Mouse (Mus musculus): Measurements from ENCODE around the gene Slc25a12. TPM values are rescaled to one million over a fixed set of nuclear protein-coding genes. Genes with fewer than 3 reads are reported as not detected.
"Not testable (repeated sequence)": the region's sequence is repeated elsewhere in the genome, so short reads cannot be mapped to it uniquely, and the experiment has no call there.

Slc25a12 gene
- polyA plus RNA-seq, 1 experiment from 2014 or later, result 25.5 TPM

DNA sequence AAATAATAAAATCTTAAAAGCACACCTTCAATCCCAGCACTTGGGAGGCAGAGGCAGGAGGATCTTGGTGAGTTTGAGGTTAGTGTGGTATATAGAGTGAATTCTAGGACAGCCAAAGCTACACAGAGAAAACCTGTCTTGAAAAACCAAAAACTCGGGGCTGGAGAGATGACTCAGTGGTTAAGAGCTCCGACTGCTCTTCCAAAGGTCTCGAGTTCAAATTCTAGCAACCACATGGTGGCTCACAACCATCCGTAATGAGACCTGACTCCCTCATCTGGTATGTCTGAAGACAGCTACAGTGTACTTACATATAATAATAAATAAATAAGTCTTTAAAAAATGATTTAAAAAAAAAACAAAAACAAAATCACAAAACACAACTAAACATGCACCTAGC lies 4.7 kb upstream of the Slc25a12 start:
- H3K4me3 ChIP-seq (replicated peaks); H3K4me2 ChIP-seq; H3K36me3 ChIP-seq (replicated peaks); H3K27ac ChIP-seq (replicated peaks); H3K27me3 ChIP-seq; H3K9me3 ChIP-seq (replicated peaks); H3K9ac ChIP-seq; ATAC-seq (ENCODE audit: insufficient read depth): not testable (repeated sequence)
- H3K4me1 ChIP-seq (replicated peaks), result peaks cover 38% of the 10 kb centered on the region
- WGBS (ENCODE audit: insufficient replicate concordance), result 57% methylated on average over 4 of the region's 4 CpGs

DNA sequence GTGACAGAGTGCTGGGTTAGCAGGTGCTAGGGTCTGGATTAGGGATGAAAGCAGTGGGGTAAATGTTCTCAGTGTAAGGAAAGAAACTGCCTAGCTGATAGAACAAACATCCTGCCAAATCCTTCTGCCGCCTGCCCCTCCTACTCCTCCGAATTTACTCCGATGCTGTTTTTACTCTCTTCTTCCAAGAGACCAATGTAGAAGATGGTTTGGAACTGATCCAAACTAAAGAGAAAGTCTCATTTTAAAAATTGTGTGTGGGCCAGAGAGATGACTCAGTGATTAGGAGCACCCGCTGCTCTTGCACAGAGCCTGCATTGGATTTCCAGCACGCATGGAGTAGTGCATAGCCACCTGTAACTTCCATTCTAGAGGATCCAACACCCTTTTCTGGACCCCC lies 4.2 kb upstream of the Slc25a12 start:
- ATAC-seq (ENCODE audit: insufficient read depth), result no peak
- Histone ChIP-seq H3K27me3 (no peaks in the 10 kb centered on the region), H3K9me3 (replicated peaks) (no peaks in the 10 kb centered on the region), H3K4me2 (no peak overlapping the region), H3K27ac (replicated peaks) (no peak overlapping the region), H3K4me3 (replicated peaks) (no peak overlapping the region), H3K4me1 (replicated peaks) (peaks cover 38% of the 10 kb centered on the region), H3K36me3 (replicated peaks) (no peaks in the 10 kb centered on the region), H3K9ac (no peak overlapping the region)
- WGBS (ENCODE audit: insufficient replicate concordance), result 83% methylated on average over 5 of the region's 5 CpGs

DNA sequence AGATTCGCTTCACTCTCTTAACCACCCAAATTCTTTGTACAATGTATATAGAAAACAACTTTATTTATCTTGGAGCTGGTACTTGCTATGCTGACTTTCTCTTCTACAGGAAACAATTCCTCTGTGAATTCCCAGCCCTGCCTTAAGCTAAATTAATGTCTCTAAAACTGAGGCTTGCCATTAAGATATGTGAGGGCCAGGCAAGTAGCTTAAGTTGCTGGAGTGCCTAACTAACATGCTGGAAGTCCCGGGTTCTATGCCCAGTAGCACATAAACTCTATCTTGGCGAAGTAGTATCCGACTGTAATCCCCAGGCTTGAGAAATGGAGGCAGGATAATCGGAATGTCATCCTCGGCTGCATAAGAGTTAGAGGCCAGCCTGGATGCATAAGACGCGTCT lies 537 bp upstream of the Slc25a12 start:
- ATAC-seq (ENCODE audit: insufficient read depth), result no peak
- Histone ChIP-seq H3K27ac (replicated peaks) (peak overlapping the region; percentile 93; the same call in 1 of the 2 replicates), H3K4me1 (replicated peaks) (peaks cover 23% of the 10 kb centered on the region), H3K4me2 (peak overlapping the region; percentile 87), H3K36me3 (replicated peaks) (no peaks in the 10 kb centered on the region), H3K27me3 (no peaks in the 10 kb centered on the region), H3K9me3 (replicated peaks) (no peaks in the 10 kb centered on the region), H3K9ac (peak overlapping the region; percentile 23; the same call in 1 of the 2 replicates), H3K4me3 (replicated peaks) (peak overlapping the region; percentile 86)
- 38% methylated on average over 8 of the region's 8 CpGs for WGBS (ENCODE audit: insufficient replicate concordance)

DNA sequence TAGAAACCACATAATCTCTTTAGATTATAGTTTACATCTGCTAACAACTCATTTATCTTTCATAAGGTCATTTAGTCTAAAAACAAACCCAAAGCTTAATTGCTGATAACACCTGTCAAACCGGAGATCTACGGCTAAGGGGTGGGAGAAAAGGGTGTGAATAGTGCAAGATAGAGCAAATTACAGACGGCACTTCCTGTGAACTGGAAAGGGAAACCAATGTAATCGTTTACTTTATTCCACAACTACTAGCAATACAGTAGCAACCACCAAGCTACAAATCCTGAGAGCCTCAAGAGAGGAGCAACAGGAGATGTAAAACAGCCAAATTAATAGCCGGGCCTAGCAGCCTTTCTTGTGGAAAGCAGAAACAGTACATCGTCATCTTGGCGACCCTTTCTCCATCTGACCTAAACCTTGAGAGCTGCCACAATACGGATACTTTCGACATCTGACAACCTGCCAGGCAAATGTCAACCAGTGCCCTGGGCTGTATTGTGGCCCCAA lies 878 bp downstream of the Slc25a12 start:
- WGBS (ENCODE audit: insufficient replicate concordance), result 4% methylated on average over 9 of the region's 9 CpGs
- ATAC-seq (ENCODE audit: insufficient read depth), result no peak
- Histone ChIP-seq H3K36me3 (replicated peaks) (no peaks in the 10 kb centered on the region), H3K9ac (peak overlapping the region; percentile 77), H3K4me1 (replicated peaks) (peaks cover 23% of the 10 kb centered on the region), H3K4me2 (peak overlapping the region; percentile 87), H3K27me3 (no peaks in the 10 kb centered on the region), H3K27ac (replicated peaks) (peak overlapping the region; percentile 93), H3K9me3 (replicated peaks) (no peaks in the 10 kb centered on the region), H3K4me3 (replicated peaks) (peak overlapping the region; percentile 86)

DNA sequence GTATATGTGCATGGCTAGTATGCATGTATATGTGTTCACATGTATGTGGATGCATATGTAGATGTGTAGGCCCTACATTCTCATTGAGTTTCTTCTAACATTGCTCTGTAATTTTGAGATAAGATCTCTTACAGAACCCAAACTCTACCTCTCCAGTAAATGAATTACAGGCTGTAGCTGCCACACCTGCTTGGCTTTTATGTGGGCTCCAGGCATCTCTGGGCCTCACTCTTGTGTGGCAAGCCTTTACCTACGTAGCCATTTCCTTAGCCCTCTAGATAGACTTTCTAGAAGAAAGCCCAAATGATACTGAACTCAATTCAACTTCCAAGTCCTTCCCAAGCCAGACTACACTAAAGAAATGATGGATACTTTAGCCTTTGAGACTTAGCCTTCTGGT lies 7.4 kb downstream of the Slc25a12 start:
- Histone ChIP-seq H3K36me3 (replicated peaks) (no peaks in the 10 kb centered on the region), H3K4me1 (replicated peaks) (peaks cover 3% of the 10 kb centered on the region; the same call in 1 of the 2 replicates), H3K27ac (replicated peaks) (no peak overlapping the region), H3K9ac (no peak overlapping the region), H3K9me3 (replicated peaks) (no peaks in the 10 kb centered on the region), H3K27me3 (no peaks in the 10 kb centered on the region), H3K4me2 (no peak overlapping the region), H3K4me3 (replicated peaks) (no peak overlapping the region)
- 92% methylated on average over 1 of the region's 1 CpGs for WGBS (ENCODE audit: insufficient replicate concordance)
- no peak for ATAC-seq (ENCODE audit: insufficient read depth)

DNA sequence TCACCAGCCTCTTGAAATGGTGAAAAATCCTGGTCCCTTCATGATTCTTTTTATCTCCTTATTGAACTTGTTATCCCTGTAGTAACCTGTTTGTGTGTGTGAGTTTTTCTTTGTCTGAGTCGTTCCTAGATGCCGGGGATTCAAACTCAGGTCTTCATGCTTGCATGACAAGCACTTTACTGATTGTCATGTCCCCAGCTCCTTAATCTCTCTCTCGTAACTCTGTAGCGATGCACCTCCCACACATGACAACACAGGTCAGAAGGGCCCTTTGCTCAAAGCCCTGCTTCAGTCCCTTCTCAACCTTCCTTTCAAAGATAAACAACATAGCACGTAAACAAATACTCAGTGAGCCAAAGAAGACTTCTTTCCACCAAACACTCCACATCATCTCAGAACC lies 9.2 kb downstream of the Slc25a12 start:
- Histone ChIP-seq H3K27me3 (no peaks in the 10 kb centered on the region), H3K4me3 (replicated peaks) (no peak overlapping the region), H3K9ac (no peak overlapping the region), H3K9me3 (replicated peaks) (no peaks in the 10 kb centered on the region), H3K27ac (replicated peaks) (no peak overlapping the region), H3K36me3 (replicated peaks) (no peaks in the 10 kb centered on the region), H3K4me2 (no peak overlapping the region), H3K4me1 (replicated peaks) (peaks cover 11% of the 10 kb centered on the region; the same call in 1 of the 2 replicates)
- 77% methylated on average over 5 of the region's 5 CpGs for WGBS (ENCODE audit: insufficient replicate concordance)
- ATAC-seq (ENCODE audit: insufficient read depth), result no peak

DNA sequence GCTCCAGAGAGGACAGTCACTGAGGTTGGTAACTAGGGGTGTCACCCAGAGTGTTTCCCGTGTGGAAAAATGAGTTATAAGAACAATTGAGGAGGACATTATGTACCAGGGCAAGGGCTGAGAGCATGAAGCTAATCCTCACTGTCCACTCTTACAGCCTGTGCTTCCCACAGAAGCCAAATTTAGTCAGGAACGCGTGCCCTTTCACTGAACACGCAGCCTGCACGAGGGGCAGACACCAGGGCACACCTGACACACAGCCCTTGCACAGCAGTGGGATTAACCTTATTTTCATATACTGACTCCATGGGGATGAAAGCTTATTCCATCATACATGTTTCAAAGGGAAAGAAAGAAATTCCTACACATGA lies 13.5 kb downstream of the Slc25a12 start:
- Histone ChIP-seq H3K4me1 (replicated peaks) (peaks cover 13% of the 10 kb centered on the region; the same call in 1 of the 2 replicates), H3K27ac (replicated peaks) (no peak overlapping the region), H3K4me2 (no peak overlapping the region), H3K27me3 (no peaks in the 10 kb centered on the region), H3K4me3 (replicated peaks) (no peak overlapping the region), H3K36me3 (replicated peaks) (no peaks in the 10 kb centered on the region), H3K9ac (no peak overlapping the region), H3K9me3 (replicated peaks) (no peaks in the 10 kb centered on the region)
- WGBS (ENCODE audit: insufficient replicate concordance), result 73% methylated on average over 5 of the region's 5 CpGs
- ATAC-seq (ENCODE audit: insufficient read depth), result no peak

DNA sequence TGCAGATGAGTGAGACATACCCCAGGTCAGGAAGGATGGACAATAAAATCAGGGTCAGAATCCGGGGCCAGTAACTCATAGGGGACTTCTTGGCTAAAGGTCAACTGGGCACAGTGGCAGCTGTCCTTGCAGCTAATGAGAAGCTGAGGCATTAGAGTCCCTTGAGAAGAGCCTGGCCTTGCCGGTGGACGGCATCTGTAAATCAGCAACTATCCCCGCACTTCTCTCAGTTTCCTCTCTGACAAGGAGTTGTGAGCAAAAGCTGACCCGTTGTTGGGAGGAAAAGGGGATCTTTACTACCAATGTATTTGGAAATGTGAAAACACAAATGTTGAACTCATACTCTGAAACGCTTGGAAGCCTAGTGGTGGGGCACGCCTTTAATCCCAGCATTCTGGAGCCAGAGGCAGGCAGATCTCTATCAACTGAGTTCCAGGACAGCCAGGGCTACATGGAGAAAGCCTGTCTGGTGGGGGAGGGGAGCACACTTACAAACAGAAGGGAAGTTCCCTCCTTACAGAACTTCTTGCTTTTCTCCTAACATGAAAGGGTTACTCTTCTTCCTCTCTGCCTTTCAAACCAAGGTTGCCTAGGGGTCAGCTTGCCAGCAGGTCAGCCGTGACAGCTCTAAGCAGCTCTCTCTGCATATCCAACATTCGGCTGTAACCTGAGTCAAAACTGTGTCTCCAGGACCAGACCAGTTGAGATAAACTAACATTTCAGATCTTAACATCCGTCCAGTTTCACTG lies 14.1 kb downstream of the Slc25a12 start:
- 37% methylated on average over 10 of the region's 10 CpGs for WGBS (ENCODE audit: insufficient replicate concordance)
- no peak for ATAC-seq (ENCODE audit: insufficient read depth)
- no peaks in the 10 kb centered on the region for H3K9me3 ChIP-seq (replicated peaks)
- peaks cover 13% of the 10 kb centered on the region; the same call in 1 of the 2 replicates for H3K4me1 ChIP-seq (replicated peaks)
- H3K36me3 ChIP-seq (replicated peaks), result no peaks in the 10 kb centered on the region
- no peak overlapping the region for H3K4me3 ChIP-seq (replicated peaks)
- H3K27me3 ChIP-seq, result no peaks in the 10 kb centered on the region
- no peak overlapping the region for H3K9ac ChIP-seq
- H3K4me2 ChIP-seq, result no peak overlapping the region
- no peak overlapping the region for H3K27ac ChIP-seq (replicated peaks)

DNA sequence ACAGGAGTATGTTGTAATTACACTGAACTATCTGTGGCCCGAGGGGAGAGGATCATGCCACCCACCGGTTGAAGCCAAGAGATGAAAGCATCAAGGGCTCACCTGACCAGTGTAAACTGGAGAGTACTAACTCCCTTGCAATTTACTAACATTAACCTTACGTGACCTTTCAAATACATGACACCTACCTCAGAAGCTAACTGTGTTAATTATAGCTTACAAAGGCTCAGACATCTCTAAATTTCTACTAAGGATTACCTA lies 15.9 kb downstream of the Slc25a12 start:
- Histone ChIP-seq H3K9me3 (replicated peaks) (no peaks in the 10 kb centered on the region), H3K9ac (no peak overlapping the region), H3K27me3 (no peaks in the 10 kb centered on the region), H3K4me3 (replicated peaks) (no peak overlapping the region), H3K36me3 (replicated peaks) (no peaks in the 10 kb centered on the region), H3K4me2 (no peak overlapping the region), H3K27ac (replicated peaks) (no peak overlapping the region), H3K4me1 (replicated peaks) (peaks cover 9% of the 10 kb centered on the region; the same call in 1 of the 2 replicates)
- no peak for ATAC-seq (ENCODE audit: insufficient read depth)
- WGBS (ENCODE audit: insufficient replicate concordance), result 74% methylated on average over 3 of the region's 3 CpGs

DNA sequence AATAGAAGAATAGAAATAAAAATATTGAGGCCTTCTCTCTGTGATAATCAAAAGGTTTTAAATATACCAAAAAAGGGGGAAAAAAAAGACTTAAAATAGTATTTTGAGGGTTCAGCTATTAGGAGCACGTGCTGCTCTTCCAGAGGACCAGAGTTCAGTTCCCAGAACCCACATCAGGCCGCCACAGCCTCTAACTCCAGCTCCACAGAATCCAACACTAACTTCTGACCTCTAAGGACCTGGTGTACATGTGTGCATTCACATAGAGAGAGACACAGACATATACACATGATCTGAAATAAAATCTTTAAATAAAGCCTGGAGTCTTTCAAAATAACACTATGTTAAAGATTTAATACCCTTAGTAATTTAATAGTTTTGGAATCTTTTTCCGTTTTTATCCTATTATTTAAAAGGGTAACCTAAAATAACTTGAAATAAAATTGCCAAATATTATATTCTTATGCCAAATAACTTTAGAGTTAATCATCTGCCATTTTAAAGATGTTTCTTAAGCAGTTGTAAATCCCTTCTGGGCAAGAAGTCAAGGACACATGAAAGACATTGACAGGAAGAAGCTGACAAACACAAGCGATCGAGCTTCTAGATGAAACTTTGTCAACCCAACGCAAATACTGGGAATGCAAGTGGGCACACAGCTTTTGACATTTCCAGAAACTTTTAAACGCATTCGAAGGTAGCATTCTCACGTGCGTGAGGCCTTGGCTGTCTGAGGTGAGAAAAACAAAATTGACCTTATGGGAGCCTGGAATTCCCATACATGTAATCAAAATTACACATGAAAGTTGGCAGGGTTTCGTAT lies 16.4 kb downstream of the Slc25a12 start:
- no peaks in the 10 kb centered on the region for H3K27me3 ChIP-seq
- H3K4me2 ChIP-seq, result no peak overlapping the region
- no peak for ATAC-seq (ENCODE audit: insufficient read depth)
- no peak overlapping the region for H3K9ac ChIP-seq
- H3K4me3 ChIP-seq (replicated peaks), result no peak overlapping the region
- no peaks in the 10 kb centered on the region for H3K36me3 ChIP-seq (replicated peaks)
- H3K4me1 ChIP-seq (replicated peaks), result peaks cover 9% of the 10 kb centered on the region; the same call in 1 of the 2 replicates
- WGBS (ENCODE audit: insufficient replicate concordance), result 79% methylated on average over 11 of the region's 11 CpGs
- H3K27ac ChIP-seq (replicated peaks), result no peak overlapping the region
- no peaks in the 10 kb centered on the region for H3K9me3 ChIP-seq (replicated peaks)

DNA sequence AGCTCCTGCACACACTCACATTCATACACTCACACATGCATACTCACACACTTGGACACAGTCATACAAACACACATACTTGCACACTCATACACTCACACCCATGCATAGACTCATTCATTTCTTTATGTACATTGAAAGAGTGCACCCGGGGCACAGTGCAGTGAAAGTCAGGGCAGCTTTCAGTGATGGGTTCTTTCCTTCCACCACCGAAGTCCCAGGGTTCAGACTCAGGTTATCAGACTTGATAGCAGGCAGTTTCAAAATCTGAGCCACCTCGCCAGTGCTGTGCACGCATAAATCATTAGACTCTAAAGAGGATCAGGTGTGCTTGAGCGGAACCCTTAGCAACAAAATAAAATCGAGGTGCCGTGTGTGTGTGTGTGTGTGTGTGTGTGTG lies 17.4 kb downstream of the Slc25a12 start:
- Histone ChIP-seq H3K27ac (replicated peaks) (no peak overlapping the region), H3K36me3 (replicated peaks) (no peaks in the 10 kb centered on the region), H3K9me3 (replicated peaks) (no peaks in the 10 kb centered on the region), H3K4me3 (replicated peaks) (no peak overlapping the region), H3K27me3 (no peaks in the 10 kb centered on the region), H3K9ac (no peak overlapping the region), H3K4me1 (replicated peaks) (peaks cover 9% of the 10 kb centered on the region; the same call in 1 of the 2 replicates), H3K4me2 (no peak overlapping the region)
- WGBS (ENCODE audit: insufficient replicate concordance), result 74% methylated on average over 7 of the region's 7 CpGs
- ATAC-seq (ENCODE audit: insufficient read depth), result no peak

Measured in liver, embryonic 15.5 days (tissue).